ENCODE assay signal across 1 mouse cellular context in the genomic region with DNA sequence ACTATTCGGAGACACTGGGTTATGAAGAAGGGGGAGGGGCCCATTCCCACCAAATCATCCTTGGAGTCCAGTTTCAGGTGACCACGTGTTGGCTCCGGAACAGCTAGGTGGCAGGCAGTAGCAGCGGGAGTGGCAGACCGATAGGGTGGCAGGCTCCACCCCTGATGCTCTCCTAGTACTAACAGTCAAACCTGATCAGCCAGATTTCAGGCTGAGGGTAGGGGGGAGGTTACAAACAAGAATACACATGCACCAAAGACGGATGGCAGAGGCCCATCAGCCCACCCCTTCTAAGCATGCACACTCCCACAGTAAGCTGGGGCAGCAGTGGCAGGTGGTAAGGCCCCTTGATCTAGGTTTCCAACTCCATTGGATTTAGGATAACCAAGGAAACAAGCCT. TPM values are rescaled to one million over a fixed set of nuclear protein-coding genes. Genes with fewer than 3 reads are reported as not detected.
"Had no signal": no experiment of that assay in that cellular context is flagged by ENCODE, and none has a peak within 500 bp of the region (broad histone marks: within the 10 kb centered on the region; RNA-seq: fewer than 3 reads in every experiment).

No protein-coding gene starts in this region.

RNA-seq across cellular contexts. Expression of gene Pfn4, which starts 28.6 kb away (rescaled TPM):
- polyA plus RNA-seq: inflammation-experienced regulatory T-cells, adult 6 months had no signal
